Mouse (Mus musculus): ENCODE measurements around the gene Mplkip.

DNA sequence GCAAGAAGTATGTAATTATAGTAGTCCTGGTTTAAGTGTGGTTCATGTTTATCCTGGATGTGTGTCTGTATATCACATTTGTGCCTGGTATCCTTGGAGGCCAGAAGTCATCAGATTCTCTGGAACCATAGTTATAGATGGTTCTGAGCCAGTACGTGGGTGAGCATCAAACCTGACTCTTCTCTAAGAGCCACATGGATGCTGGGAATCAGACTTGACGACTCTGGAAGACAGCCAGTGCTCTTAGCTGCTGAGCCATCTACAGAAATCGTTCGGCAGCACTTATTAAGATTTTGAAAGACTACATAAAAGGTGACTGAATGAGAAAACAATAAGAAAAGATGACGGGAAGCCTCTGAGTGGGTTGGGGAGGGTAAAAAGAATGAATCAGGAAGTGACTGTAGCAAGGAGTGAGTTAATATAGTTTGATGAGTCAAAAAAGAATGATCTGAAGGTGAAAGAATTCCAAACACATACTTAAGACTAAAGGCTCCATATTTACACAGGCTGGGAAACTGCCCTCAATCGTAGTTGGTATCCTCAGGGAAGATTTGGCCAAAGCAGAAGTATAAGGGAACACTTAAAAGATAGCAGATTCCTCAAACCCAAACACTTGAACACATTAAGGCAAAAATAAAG is 10.3 kb downstream of the Mplkip start:
- TF ChIP-seq CTCF (IDR thresholded peaks at IDR 0.05; ENCODE audit: borderline replicate concordance, extremely low read depth, insufficient read depth, insufficient read length) (no peak), POLR2A (IDR thresholded peaks at IDR 0.05; ENCODE audit: borderline replicate concordance, extremely low read depth, insufficient read depth, insufficient read length, poor library complexity, severe bottlenecking) (no peak)

Data from brain, embryonic 14.5 days (tissue).